Mouse (Mus musculus): ENCODE results near the gene Olfr459.

DNA sequence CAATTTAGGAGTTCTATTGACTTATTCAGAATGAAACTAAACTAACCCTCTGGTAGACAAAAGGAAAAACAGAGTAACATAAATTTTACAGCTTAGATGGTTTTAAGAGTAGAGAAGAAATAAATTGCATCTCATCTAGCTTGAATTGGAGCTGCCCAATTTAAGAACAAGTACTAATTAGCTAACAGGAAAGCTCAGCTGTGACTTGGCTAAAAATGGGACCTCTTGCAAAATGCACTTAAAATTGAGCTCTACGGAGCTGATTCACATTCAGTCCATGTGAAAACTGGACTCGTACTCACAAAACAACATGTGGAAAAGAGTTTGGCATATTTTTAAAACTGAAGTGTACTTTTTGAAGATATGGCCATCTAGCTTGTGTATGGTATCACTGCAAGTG lies 15.4 kb downstream of the Olfr459 start:
- no peak for TF ChIP-seq USF1 (IDR thresholded peaks at IDR 0.05; ENCODE audit: low read depth)
- TF ChIP-seq POLR2A (IDR thresholded peaks at IDR 0.05; ENCODE audit: insufficient read length, low read depth) = no peak
- TF ChIP-seq TCF12 (IDR thresholded peaks at IDR 0.05; ENCODE audit: insufficient read depth, poor library complexity, severe bottlenecking) = no peak
- TF ChIP-seq REST (IDR thresholded peaks at IDR 0.05; ENCODE audit: insufficient read depth, insufficient read length) = no peak
